19 mouse cellular contexts compared by ENCODE assay signal in genomic region chr1:23884087-23884668, GRCm38 (mm10). TPM values are rescaled to one million over a fixed set of nuclear protein-coding genes. Genes with fewer than 3 reads are reported as not detected.
A peak's percentile ranks its signal among the peaks of the same experiment; 100 is the strongest.
DNase-seq lines count a peak whose midpoint lies in the region; ATAC-seq and TF ChIP-seq lines count a peak whose summit lies in the region.
"Had no signal": no experiment of that assay in that cellular context is flagged by ENCODE, and none has a peak within 500 bp of the region (broad histone marks: within the 10 kb centered on the region; RNA-seq: fewer than 3 reads in every experiment).

No protein-coding gene starts in this region.

- no peak for TF ChIP-seq CTCF in lung, postnatal 0 days (IDR thresholded peaks at IDR 0.05)

- no peak overlapping the region for H3K27ac ChIP-seq in lung, postnatal 0 days (ENCODE audit: low read length)
- no peak overlapping the region for H3K27ac ChIP-seq in hindbrain, embryonic 10.5 days
- H3K27ac ChIP-seq: embryonic facial prominence, embryonic 13.5 days; gastrocnemius, adult 2 months; hindbrain, embryonic 13.5 days; midbrain, embryonic 12.5 days; neural tube, embryonic 13.5 days had no signal

- ATAC-seq in cerebellum, adult (ENCODE audit: insufficient number of reproducible peaks, low FRiP score, low TSS enrichment), result 0 out of 2 replicates have a peak, but pooled peaks have one; percentile 40
- ATAC-seq in frontal cortex, adult (ENCODE audit: low TSS enrichment), result peak; percentile 70
- ATAC-seq in lung, postnatal 0 days, result no peak
- ATAC-seq: Patski had no signal

- TF ChIP-seq EP300 in lung, postnatal 0 days (IDR thresholded peaks at IDR 0.05), result no peak

- no peaks in the 10 kb centered on the region for H3K36me3 ChIP-seq in lung, postnatal 0 days (ENCODE audit: insufficient read depth, low read length)
- H3K36me3 ChIP-seq in hindbrain, embryonic 10.5 days, result no peaks in the 10 kb centered on the region
- H3K36me3 ChIP-seq: embryonic facial prominence, embryonic 13.5 days; heart, embryonic 12.5 days; hindbrain, embryonic 13.5 days; midbrain, embryonic 12.5 days; neural tube, embryonic 13.5 days had no signal

- H3K4me2 ChIP-seq in lung, postnatal 0 days (replicated peaks; ENCODE audit: low read depth, low read length), result no peak overlapping the region
- H3K4me2 ChIP-seq: embryonic facial prominence, embryonic 13.5 days; heart, embryonic 12.5 days; hindbrain, embryonic 13.5 days; midbrain, embryonic 12.5 days; neural tube, embryonic 13.5 days had no signal

- H3K4me3 ChIP-seq in lung, postnatal 0 days (ENCODE audit: low read depth, low read length), result no peak overlapping the region
- H3K4me3 ChIP-seq in hindbrain, embryonic 10.5 days, result no peak overlapping the region
- H3K4me3 ChIP-seq: embryonic facial prominence, embryonic 13.5 days; gastrocnemius, adult 2 months; heart, embryonic 12.5 days; hindbrain, embryonic 13.5 days; midbrain, embryonic 12.5 days; neural tube, embryonic 13.5 days had no signal

- H3K9me3 ChIP-seq in lung, postnatal 0 days (ENCODE audit: low read length), result no peaks in the 10 kb centered on the region
- H3K9me3 ChIP-seq in hindbrain, embryonic 10.5 days, result no peaks in the 10 kb centered on the region
- H3K9me3 ChIP-seq: embryonic facial prominence, embryonic 13.5 days; heart, embryonic 12.5 days; hindbrain, embryonic 13.5 days; midbrain, embryonic 12.5 days; neural tube, embryonic 13.5 days had no signal

- no peaks in the 10 kb centered on the region for H3K27me3 ChIP-seq in lung, postnatal 0 days (replicated peaks; ENCODE audit: insufficient read depth, low read length)
- H3K27me3 ChIP-seq in hindbrain, embryonic 10.5 days (ENCODE audit: insufficient read depth, poor library complexity, severe bottlenecking), result no peaks in the 10 kb centered on the region
- H3K27me3 ChIP-seq: embryonic facial prominence, embryonic 13.5 days; heart, embryonic 12.5 days; hindbrain, embryonic 13.5 days; midbrain, embryonic 12.5 days; neural tube, embryonic 13.5 days; Patski had no signal

- WGBS in lung, postnatal 0 days, result 77% methylated on average over 2 of the region's 2 CpGs
- 90% methylated on average over 2 of the region's 2 CpGs for WGBS in hindbrain, embryonic 10.5 days

- H3K4me1 ChIP-seq in lung, postnatal 0 days (ENCODE audit: insufficient read depth, low read depth, low read length), result no peaks in the 10 kb centered on the region
- H3K4me1 ChIP-seq in hindbrain, embryonic 10.5 days (replicated peaks), result no peaks in the 10 kb centered on the region
- H3K4me1 ChIP-seq: embryonic facial prominence, embryonic 13.5 days; hindbrain, embryonic 13.5 days; midbrain, embryonic 12.5 days; neural tube, embryonic 13.5 days had no signal

- no peak overlapping the region for H3K9ac ChIP-seq in lung, postnatal 0 days (replicated peaks; ENCODE audit: low read depth)
- H3K9ac ChIP-seq: embryonic facial prominence, embryonic 13.5 days; heart, embryonic 12.5 days; hindbrain, embryonic 13.5 days; midbrain, embryonic 12.5 days; neural tube, embryonic 13.5 days had no signal

- DNase-seq in cerebellum, postnatal 36 days, result no peak
- DNase-seq in frontal cortex, postnatal 10 days (ENCODE audit: low spot score in 2 of 2), result no peak
- DNase-seq in lung, postnatal 0 days (ENCODE audit: low spot score), result peak; percentile 23
- no peak for DNase-seq in lung, postnatal 4 days
- no peak for DNase-seq in hindbrain, embryonic 10.5 days (ENCODE audit: low spot score)
- DNase-seq in neural tube, embryonic 10.5 days (ENCODE audit: extremely low spot score, low spot score), result no peak
- DNase-seq: adrenal gland, adult 8-10 months; gastrocnemius, adult 2 months; heart, postnatal 14 days; kidney, postnatal 4 days; lung, adult 2 months had no signal

RNA-seq across cellular contexts. Expression of gene Smap1, which starts 37.9 kb away (rescaled TPM):
- polyA plus RNA-seq in lung, postnatal 0 days (2015; fragmentation: Nextera tagmentation; extraction: Ambion mirVana), result 55.1 and 56.7 TPM in 2 replicates
- 42.2 and 44.6 TPM in 2 replicates for polyA plus RNA-seq in hindbrain, embryonic 10.5 days (2016; fragmentation: Nextera tagmentation; extraction: Ambion mirVana)
